In the genomic region with DNA sequence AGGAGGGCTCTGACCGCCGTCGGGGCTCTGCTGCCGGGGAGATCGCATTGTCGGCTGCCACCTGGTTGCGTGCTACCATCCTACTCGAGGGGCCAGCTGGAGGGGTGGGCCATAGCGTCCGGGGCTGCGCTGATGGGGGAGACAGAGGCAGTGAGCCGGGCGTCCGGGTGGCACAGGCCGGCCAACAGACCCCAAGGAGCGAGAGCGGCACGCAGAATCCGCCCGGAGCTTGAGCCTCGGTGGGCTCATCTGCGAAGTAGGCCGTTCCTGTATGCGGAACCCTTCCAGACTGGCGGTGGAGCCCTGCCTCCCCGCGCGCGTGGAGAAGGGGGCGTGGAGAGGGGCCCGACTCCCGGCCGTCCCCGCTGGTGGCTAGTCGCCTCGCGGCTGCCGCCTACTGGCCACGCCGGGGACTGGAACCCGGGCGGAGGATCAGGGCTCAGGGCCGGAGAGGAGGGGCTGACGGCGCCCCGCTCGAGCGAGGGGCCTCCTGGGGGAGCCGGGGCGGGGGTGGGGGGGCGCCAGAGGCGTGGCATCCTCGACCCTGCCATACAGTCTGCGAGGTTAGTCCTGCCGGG, we compare ENCODE assay signal across 8 mouse cellular contexts. TPM values are rescaled to one million over a fixed set of nuclear protein-coding genes. Genes with fewer than 3 reads are reported as not detected.
DNase-seq lines count a peak whose midpoint lies in the region; ATAC-seq lines count a peak whose summit lies in the region.

No protein-coding gene starts in this region.

- peak overlapping the region; percentile 85 for H3K27ac ChIP-seq in hindbrain, embryonic 14.5 days

- peak; percentile 86 for ATAC-seq in hindbrain, embryonic 14.5 days (ENCODE audit: low FRiP score)

- H3K9me3 ChIP-seq in hindbrain, embryonic 14.5 days (ENCODE audit: control insufficient read depth, low read length) = no peaks in the 10 kb centered on the region

- peak; percentile 97 for DNase-seq in T-cell, adult 2 months (ENCODE audit: low spot score)
- DNase-seq in cerebellum, postnatal 25 days = peak; percentile 91 to 94
- peak; percentile 77 to 78 for DNase-seq in frontal cortex, postnatal 25 days (ENCODE audit: low spot score in 2 of 2)
- DNase-seq in hindbrain, embryonic 14.5 days (ENCODE audit: low spot score) = peak; percentile 91
- peak; percentile 84 to 85 for DNase-seq in layer of hippocampus, postnatal 36 days
- peak; percentile 92 for DNase-seq in lung, postnatal 25 days (ENCODE audit: low spot score)
- DNase-seq in retina, adult 2 months (ENCODE audit: low read depth, low spot score) = peak; percentile 68
- peak; percentile 98 to 99 for DNase-seq in thymus, postnatal 36 days

- H3K36me3 ChIP-seq in hindbrain, embryonic 14.5 days (replicated peaks; ENCODE audit: control insufficient read depth, insufficient read depth) = no peaks in the 10 kb centered on the region

- H3K4me2 ChIP-seq in hindbrain, embryonic 14.5 days (replicated peaks) = peak overlapping the region; percentile 97

- peaks cover 28% of the 10 kb centered on the region for H3K4me1 ChIP-seq in hindbrain, embryonic 14.5 days (replicated peaks; ENCODE audit: control insufficient read depth, insufficient read depth, low read length)

- peak overlapping the region; percentile 49 for H3K4me3 ChIP-seq in hindbrain, embryonic 14.5 days (replicated peaks; ENCODE audit: low read length)

- peak overlapping the region; percentile 72 for H3K9ac ChIP-seq in hindbrain, embryonic 14.5 days

- H3K27me3 ChIP-seq in hindbrain, embryonic 14.5 days (ENCODE audit: control insufficient read depth, insufficient read depth, low read length) = peaks cover 22% of the 10 kb centered on the region

- 0% methylated on average over 34 of the region's 55 CpGs for WGBS in hindbrain, embryonic 14.5 days

RNA-seq across cellular contexts. Expression of a gene that starts 0.5 kb away (rescaled TPM):
- 3.7 and 4.6 TPM in 2 replicates for polyA plus RNA-seq in hindbrain, embryonic 14.5 days (2014; fragmentation: Nextera tagmentation; extraction: Ambion mirVana)
- under 1 TPM; 0.42 to 0.66 TPM for total RNA-seq in layer of hippocampus, postnatal 36 days (2021)

RNA-seq across cellular contexts. Expression of a gene that starts 3.6 kb away (rescaled TPM):
- not detected in 2 replicates for polyA plus RNA-seq in hindbrain, embryonic 14.5 days (2014; fragmentation: Nextera tagmentation; extraction: Ambion mirVana)
- not detected for total RNA-seq in layer of hippocampus, postnatal 36 days (2021)

RNA-seq across cellular contexts. Expression of a gene that starts 5.8 kb away (rescaled TPM):
- polyA plus RNA-seq in hindbrain, embryonic 14.5 days (2014; fragmentation: Nextera tagmentation; extraction: Ambion mirVana) = not detected in 2 replicates
- not detected for total RNA-seq in layer of hippocampus, postnatal 36 days (2021)

RNA-seq across cellular contexts. Expression of a gene that starts 11.1 kb away (rescaled TPM):
- not detected in 2 replicates for polyA plus RNA-seq in hindbrain, embryonic 14.5 days (2014; fragmentation: Nextera tagmentation; extraction: Ambion mirVana)
- total RNA-seq in layer of hippocampus, postnatal 36 days (2021) = not detected

RNA-seq across cellular contexts. Expression of a gene that starts 20.8 kb away (rescaled TPM):
- polyA plus RNA-seq in hindbrain, embryonic 14.5 days (2014; fragmentation: Nextera tagmentation; extraction: Ambion mirVana) = 0.96 TPM in 1 of 2 replicates, not detected in the other
- total RNA-seq in layer of hippocampus, postnatal 36 days (2021) = not detected

Comparison
In these comparisons a context has a peak if more than half of its experiments do, and no peak if none do; other contexts are left out.
1. Peak in every context shown above with its lines: DNase-seq, ATAC-seq, H3K4me3 ChIP-seq and H3K27ac ChIP-seq.